In the genomic region with DNA sequence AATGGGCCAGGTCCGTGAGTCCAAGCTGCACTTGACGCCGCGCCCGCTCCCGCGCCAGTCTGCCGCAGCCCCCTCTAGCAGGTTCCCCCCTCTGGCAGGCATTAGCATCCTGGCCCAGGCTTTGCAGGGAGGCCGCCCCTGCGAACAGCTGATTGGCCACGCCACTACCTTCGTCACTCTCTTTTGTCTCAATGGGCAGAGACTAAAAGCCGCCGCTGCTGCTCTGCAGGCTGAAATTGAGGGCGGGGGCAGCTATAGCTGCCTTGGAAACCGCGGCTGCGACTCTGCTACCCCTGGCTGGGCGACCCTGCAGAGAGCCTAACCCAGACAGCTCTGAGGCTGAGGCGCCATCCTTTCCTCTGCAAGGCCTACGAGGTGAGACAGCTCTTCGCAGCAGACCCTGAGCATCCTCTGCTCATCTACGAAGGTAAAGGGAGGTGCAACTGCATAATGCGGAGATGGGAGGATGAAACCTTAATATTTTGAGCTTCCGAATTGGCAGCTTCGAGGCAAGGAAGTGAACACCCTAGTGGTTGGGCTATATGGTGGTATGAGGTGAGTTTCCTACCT, we compare ENCODE assay signal across 8 mouse cellular contexts. TPM values are rescaled to one million over a fixed set of nuclear protein-coding genes. Genes with fewer than 3 reads are reported as not detected.
DNase-seq lines count a peak whose midpoint lies in the region; ATAC-seq and TF ChIP-seq lines count a peak whose summit lies in the region.

A gene (plus strand): TSS at position 178 of the 570 bp plus-strand sequence.

- 15% methylated on average over 25 of the region's 26 CpGs for WGBS in hindbrain, embryonic 16.5 days

- H3K9ac ChIP-seq in hindbrain, embryonic 16.5 days (ENCODE audit: low read depth, low read length), result peak within 1 kb of the TSS; percentile 71

- no peak; the same call in 1 of the 2 replicates for TF ChIP-seq CTCF in left cerebral cortex, adult 2 months (IDR thresholded peaks at IDR 0.05)

- peak; percentile 85 for DNase-seq in R1 (ENCODE audit: low read depth, low spot score)
- DNase-seq in cerebellum, postnatal 14 days, result peak; percentile 86 to 87
- peak; percentile 82 to 85 for DNase-seq in frontal cortex, postnatal 36 days (ENCODE audit: low spot score in 2 of 2)
- DNase-seq in left cerebral cortex, adult 2 months (ENCODE audit: extremely low spot score in 1 of 2, low spot score in 2 of 2), result peak; percentile 77 to 82
- DNase-seq in lung, postnatal 36 days, result peak; percentile 59
- peak; percentile 89 for DNase-seq in right cerebral cortex, adult 18-20 months
- peak; percentile 62 for DNase-seq in thymus, postnatal 4 days

- H3K36me3 ChIP-seq in hindbrain, embryonic 16.5 days (ENCODE audit: control insufficient read depth, insufficient read depth, low read length), result no peaks in the 10 kb centered on the region

- intact Hi-C loops in left cerebral cortex, adult 2 months (cut with DNase I), result no loop called here

- peaks cover 10% of the 10 kb centered on the region for H3K4me1 ChIP-seq in hindbrain, embryonic 16.5 days (ENCODE audit: control insufficient read depth, insufficient read depth, low read depth, low read length)

- no peaks in the 10 kb centered on the region for H3K27me3 ChIP-seq in hindbrain, embryonic 16.5 days (replicated peaks; ENCODE audit: control insufficient read depth, insufficient read depth, low read length)

- no peaks in the 10 kb centered on the region; the same call in 1 of the 2 replicates for H3K9me3 ChIP-seq in hindbrain, embryonic 16.5 days (ENCODE audit: control insufficient read depth, low read length)

- H3K27ac ChIP-seq in hindbrain, embryonic 16.5 days (ENCODE audit: low read depth, low read length), result peak within 1 kb of the TSS; percentile 85
- peak within 1 kb of the TSS; percentile 89 for H3K27ac ChIP-seq in left cerebral cortex, adult 2 months

- ATAC-seq in hindbrain, embryonic 16.5 days, result peak; percentile 99

- peak within 1 kb of the TSS; percentile 63 for H3K4me2 ChIP-seq in hindbrain, embryonic 16.5 days (ENCODE audit: low read length)

- H3K4me3 ChIP-seq in hindbrain, embryonic 16.5 days (ENCODE audit: low read length), result peak within 1 kb of the TSS; percentile 53
- peak within 1 kb of the TSS; percentile 61 for H3K4me3 ChIP-seq in left cerebral cortex, adult 2 months

RNA-seq across cellular contexts. Expression of the gene that starts here (rescaled TPM):
- 480 and 547 TPM in 2 replicates for polyA plus RNA-seq in hindbrain, embryonic 16.5 days (2015; fragmentation: Nextera tagmentation; extraction: Ambion mirVana)
- total RNA-seq in left cerebral cortex, adult 2 months (2021), result 100 to 1,000 TPM; 258 to 272 TPM

Comparison
In these comparisons a context has a peak if more than half of its experiments do, and no peak if none do; other contexts are left out.
1. Peak in every context shown above with its lines: DNase-seq, ATAC-seq, H3K4me3 ChIP-seq and H3K27ac ChIP-seq.